Mouse (Mus musculus) limb, embryonic 10.5 days (tissue): Measurements from ENCODE around the gene Col8a1. TPM values are rescaled to one million over a fixed set of nuclear protein-coding genes. Genes with fewer than 3 reads are reported as not detected.

Experiments
- DNase-seq: peaks from one replicate; pipeline ENCODE4 v3.0.0-alpha.2; 2017; ENCODE audit warnings: low spot score
- H3K27ac ChIP-seq: fragments of 300-500 bp; sonication (generic); 2 replicates; pipeline ENCODE4 v1.5.1; 2016; ENCODE audit warnings: mild to moderate bottlenecking
- H3K27me3 ChIP-seq: fragments of 300-500 bp; sonication (generic); 2 replicates; pipeline ENCODE4 v1.6.1; 2016; ENCODE audit warnings: low read depth, mild to moderate bottlenecking; ENCODE audit not compliant: poor library complexity, severe bottlenecking
- H3K36me3 ChIP-seq: fragments of 300-500 bp; sonication (generic); 2 replicates; pipeline ENCODE4 v1.6.1; 2016; ENCODE audit warnings: mild to moderate bottlenecking, moderate library complexity
- H3K4me1 ChIP-seq: fragments of 300-500 bp; sonication (generic); 2 replicates; pipeline ENCODE4 v1.6.1; 2016
- H3K4me3 ChIP-seq: fragments of 300-500 bp; sonication (generic); 2 replicates; pipeline ENCODE4 v1.5.1; 2016; ENCODE audit warnings: mild to moderate bottlenecking, moderate library complexity
- H3K9me3 ChIP-seq: fragments of 300-500 bp; sonication (generic); replicated peaks from 2 replicates; pipeline ENCODE4 v1.6.1; 2016; ENCODE audit warnings: mild to moderate bottlenecking
- WGBS: fragments of 180-500 bp; shearing (Covaris S2); methylation state at CpG from one replicate; pipeline ENCODE4 v1.1.7; 2016; 5-methylcytosine and 5-hydroxymethylcytosine counted together
- polyA plus RNA-seq: library from polyadenylated mRNA; unstranded; fragments of >200 nt; fragmentation: Nextera tagmentation; extraction: Ambion mirVana; gene quantifications from 2 replicates; pipeline ENCODE4 v1.2.1, GENCODE M21; 2016

Gene Col8a1
- polyA plus RNA-seq, 1 experiment from 2014 or later: 1.8 TPM

DNA sequence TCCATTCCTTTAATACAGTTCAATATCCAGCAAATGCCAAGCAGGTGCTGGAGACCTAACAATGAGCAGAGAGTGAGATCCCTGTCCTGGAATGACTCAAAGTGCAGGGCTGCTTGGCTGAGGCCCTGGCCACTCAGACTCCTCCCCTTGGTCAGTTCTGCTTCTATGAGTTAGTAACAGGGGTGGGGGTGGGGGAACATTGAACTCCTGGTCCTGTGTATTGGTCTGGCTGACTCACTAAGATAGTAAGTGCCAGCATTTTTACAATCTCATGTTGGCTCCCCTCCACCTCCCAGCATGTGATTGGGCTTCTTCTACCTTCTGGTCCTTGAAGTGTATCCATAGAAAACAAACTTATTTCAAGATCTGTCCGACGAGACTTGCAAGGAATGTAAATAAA, 104.6 kb downstream of the Col8a1 start:
- no peaks in the 10 kb centered on the region for H3K27me3 ChIP-seq
- peaks cover 14% of the 10 kb centered on the region for H3K4me1 ChIP-seq
- H3K4me3 ChIP-seq: no peak overlapping the region
- H3K27ac ChIP-seq: no peak overlapping the region
- H3K36me3 ChIP-seq: no peaks in the 10 kb centered on the region
- 88% methylated on average over 2 of the region's 2 CpGs for WGBS
- no peaks in the 10 kb centered on the region for H3K9me3 ChIP-seq
- DNase-seq: no peak

DNA sequence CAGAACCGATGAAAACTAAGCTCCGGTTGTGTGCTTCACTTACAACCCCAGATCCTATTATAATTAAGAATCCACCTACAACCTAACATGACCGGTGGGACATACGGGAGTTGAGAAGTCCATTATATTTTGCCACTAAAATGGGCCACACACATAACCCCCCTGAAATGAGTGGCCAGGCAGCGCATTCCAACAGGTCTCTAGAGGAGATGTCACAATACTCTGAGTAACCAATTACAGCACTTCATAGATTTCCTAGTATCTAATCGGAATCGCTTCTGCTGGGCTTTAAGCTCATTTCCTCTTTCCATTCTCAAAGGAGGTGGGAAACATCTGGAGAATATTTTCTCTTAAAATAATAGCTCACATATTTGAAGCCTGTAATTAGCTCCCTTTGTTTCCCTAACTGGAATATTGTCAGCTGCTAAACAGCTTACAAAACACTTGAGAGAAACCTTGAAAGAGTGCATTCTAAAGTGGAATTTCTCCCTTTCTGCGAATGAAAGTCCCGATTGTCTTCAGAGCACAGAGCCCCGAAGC, 113.1 kb downstream of the Col8a1 start:
- 83% methylated on average over 10 of the region's 10 CpGs for WGBS
- no peaks in the 10 kb centered on the region for H3K9me3 ChIP-seq
- no peaks in the 10 kb centered on the region for H3K36me3 ChIP-seq
- no peak for DNase-seq
- peaks cover 8% of the 10 kb centered on the region for H3K4me1 ChIP-seq
- no peaks in the 10 kb centered on the region for H3K27me3 ChIP-seq
- H3K4me3 ChIP-seq: no peak overlapping the region
- no peak overlapping the region for H3K27ac ChIP-seq

DNA sequence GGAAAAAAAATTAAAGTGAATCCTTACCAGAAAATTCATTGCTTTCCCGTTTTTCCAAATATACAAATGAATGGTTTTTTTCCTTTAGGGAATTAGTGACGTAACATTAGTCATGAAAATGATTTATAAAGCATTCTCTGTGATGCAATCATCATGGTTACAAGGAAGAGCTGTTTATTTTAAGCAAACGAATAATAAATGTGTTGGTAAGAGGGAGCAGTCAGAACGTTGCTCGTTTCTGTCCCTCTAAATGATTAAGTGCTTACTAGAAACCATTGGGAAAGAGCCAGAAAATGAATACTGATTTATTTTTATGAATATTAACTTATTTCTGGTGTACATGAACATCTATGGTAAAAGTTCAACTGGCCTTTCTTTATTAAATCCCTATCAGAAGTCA, 119.8 kb downstream of the Col8a1 start:
- Histone ChIP-seq H3K27me3 (no peaks in the 10 kb centered on the region), H3K4me3 (no peak overlapping the region), H3K36me3 (no peaks in the 10 kb centered on the region), H3K27ac (no peak overlapping the region), H3K9me3 (no peaks in the 10 kb centered on the region), H3K4me1 (no peaks in the 10 kb centered on the region)
- WGBS: 71% methylated on average over 5 of the region's 5 CpGs
- DNase-seq: no peak

DNA sequence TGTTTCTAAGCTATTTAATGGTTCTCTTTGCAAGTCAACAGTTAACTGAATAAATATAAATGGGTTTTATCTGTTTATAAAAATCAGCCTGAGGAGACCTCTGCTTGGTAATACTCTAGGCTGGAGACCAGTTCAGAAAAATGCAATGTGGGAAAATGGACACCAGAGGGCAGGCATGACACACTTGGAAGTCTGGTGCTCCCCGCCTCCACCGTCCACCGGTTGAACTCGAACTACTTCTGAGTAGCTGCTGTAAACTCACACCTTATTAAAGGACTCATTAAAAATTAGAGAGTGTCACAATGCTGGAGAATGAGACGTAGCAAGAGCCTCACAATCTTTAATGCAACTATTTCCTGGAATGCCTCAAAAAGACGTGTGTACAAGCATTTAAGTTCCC, 120.3 kb downstream of the Col8a1 start:
- peak; percentile 72 for DNase-seq

DNA sequence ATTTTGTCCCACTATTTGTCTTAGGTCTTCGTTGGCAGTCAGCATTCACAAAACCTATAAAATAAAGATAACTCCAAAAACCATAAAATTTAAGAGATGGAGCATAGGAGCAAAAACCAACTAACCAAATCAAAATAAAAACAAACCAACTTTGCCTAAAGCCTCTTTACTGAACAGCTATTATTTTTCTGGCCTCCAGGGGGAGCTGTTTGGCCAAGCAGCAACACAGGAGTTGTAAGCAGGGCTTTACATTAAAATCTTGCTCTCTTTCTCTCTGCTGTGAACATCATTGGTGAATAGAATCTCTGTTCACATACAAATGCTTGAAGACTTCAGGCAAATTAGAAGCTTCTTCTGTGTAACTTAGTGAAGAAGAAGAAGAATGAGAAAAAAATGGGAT, 142.8 kb downstream of the Col8a1 start:
- Histone ChIP-seq H3K27me3 (no peaks in the 10 kb centered on the region), H3K4me1 (peaks cover 4% of the 10 kb centered on the region), H3K4me3 (no peak overlapping the region), H3K9me3 (no peaks in the 10 kb centered on the region), H3K36me3 (no peaks in the 10 kb centered on the region), H3K27ac (no peak overlapping the region)
- no peak for DNase-seq
- 0% methylated on average over 1 of the region's 1 CpGs for WGBS

More for the DNA sequence above, 120.3 kb downstream of the Col8a1 start:
- no peaks in the 10 kb centered on the region for H3K4me1 ChIP-seq
- H3K9me3 ChIP-seq: no peaks in the 10 kb centered on the region
- WGBS: 13% methylated on average over 6 of the region's 6 CpGs
- no peak overlapping the region for H3K4me3 ChIP-seq
- H3K27me3 ChIP-seq: no peaks in the 10 kb centered on the region
- H3K27ac ChIP-seq: no peak overlapping the region
- H3K36me3 ChIP-seq: no peaks in the 10 kb centered on the region

DNA sequence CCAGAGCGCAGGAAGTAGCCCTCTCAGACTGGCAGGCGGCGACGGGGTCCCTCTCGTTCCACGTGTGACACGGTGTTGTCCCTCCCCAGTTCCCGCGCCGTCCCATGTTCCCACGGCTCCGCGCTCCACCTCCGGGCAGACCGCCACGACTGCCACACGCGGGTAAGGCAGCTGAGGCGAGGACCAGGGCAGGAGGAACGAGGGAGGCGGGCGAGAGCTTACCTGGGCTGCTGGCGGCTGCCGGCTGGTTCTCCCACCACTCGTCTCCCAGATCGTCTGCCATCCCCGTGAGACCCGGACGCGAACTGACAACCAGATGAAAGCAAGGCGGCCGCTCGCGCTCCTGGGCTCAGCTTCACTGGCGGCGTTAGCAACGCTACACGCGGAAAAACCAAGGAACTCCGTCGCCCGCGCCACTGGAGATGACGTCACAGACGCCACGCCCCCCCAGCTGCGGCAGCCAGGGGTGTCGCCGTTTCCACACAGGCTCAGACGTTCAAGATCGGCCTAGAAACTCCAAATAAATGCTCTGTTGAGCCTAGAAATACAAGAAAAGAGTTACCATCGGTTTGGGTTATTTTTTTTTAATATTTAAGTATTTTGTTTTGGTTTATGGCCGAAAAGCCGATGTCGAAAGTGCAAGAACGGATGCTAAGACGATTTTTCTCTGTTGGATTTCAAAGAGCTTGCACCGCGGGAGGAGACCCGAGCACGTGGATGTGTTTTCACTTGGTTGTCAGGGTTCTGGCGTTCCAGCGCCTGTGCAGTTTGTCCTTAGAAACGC, 147.9 kb downstream of the Col8a1 start, which contains the start of gene Cmss1:
TSS of gene Cmss1 (minus strand) at position 421 of the 784 bp plus-strand sequence.
- H3K27me3 ChIP-seq: no peaks in the 10 kb centered on the region
- no peaks in the 10 kb centered on the region for H3K9me3 ChIP-seq
- H3K4me3 ChIP-seq: peak within 1 kb of the TSS; percentile 94
- peak; percentile 94 for DNase-seq
- peaks cover 12% of the 10 kb centered on the region for H3K4me1 ChIP-seq
- no peaks in the 10 kb centered on the region for H3K36me3 ChIP-seq
- WGBS: under 1% methylated on average over 64 of the region's 64 CpGs
- H3K27ac ChIP-seq: peak within 1 kb of the TSS; percentile 93

DNA sequence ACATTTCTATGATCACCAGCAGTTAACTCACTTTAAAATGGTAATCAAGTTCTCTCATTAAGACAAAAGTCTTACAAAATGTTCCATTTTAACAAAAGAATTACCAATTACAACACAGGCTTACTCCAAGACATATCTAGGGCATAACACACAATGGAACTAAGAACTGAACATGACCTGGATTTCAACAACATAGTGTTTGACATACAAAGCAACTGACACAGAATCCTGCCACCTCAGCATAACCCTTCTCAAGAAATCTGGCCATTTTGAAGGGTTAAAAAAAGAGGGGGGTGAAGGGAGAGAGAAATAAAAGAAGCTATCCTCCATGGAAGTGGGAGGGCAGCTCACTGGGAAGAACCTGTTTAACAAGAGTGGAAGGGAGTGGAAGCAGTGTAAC, 153.5 kb downstream of the Col8a1 start:
- no peak overlapping the region for H3K4me3 ChIP-seq
- H3K9me3 ChIP-seq: no peaks in the 10 kb centered on the region
- peaks cover 8% of the 10 kb centered on the region; the same call in 1 of the 2 replicates for H3K4me1 ChIP-seq
- H3K27me3 ChIP-seq: no peaks in the 10 kb centered on the region
- H3K27ac ChIP-seq: no peak overlapping the region
- DNase-seq: no peak
- no peaks in the 10 kb centered on the region for H3K36me3 ChIP-seq

DNA sequence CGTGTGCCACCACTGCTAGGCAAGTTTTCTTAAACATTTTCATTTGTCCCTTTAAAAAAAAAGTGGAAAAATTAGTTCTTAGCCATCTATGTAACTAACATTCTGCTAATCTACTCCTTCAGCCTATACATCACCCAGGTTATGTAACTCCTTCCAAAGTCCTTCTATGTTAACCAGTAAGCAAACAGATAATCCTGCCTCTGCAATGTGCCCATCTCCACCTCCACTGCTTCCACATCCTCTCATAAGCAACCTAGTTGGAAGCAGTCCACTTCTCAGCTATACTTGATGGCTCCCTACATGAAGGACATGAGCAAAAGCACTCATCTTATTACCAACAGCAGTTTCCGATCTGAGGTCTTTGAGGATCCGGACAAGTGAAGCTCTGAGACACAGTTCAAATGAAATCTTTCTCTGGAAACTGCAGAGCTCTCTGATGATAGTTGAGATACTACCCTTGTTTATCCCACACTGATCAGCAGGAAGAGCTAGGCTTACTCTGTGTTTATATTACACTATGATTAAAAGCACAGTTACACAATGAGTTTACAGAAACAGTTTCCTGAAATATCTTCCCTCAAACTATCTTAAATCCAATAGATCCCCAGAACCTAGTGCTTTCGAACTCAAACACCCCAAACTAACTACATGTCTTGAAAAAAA, 157.1 kb downstream of the Col8a1 start:
- 88% methylated on average over 4 of the region's 4 CpGs for WGBS

DNA sequence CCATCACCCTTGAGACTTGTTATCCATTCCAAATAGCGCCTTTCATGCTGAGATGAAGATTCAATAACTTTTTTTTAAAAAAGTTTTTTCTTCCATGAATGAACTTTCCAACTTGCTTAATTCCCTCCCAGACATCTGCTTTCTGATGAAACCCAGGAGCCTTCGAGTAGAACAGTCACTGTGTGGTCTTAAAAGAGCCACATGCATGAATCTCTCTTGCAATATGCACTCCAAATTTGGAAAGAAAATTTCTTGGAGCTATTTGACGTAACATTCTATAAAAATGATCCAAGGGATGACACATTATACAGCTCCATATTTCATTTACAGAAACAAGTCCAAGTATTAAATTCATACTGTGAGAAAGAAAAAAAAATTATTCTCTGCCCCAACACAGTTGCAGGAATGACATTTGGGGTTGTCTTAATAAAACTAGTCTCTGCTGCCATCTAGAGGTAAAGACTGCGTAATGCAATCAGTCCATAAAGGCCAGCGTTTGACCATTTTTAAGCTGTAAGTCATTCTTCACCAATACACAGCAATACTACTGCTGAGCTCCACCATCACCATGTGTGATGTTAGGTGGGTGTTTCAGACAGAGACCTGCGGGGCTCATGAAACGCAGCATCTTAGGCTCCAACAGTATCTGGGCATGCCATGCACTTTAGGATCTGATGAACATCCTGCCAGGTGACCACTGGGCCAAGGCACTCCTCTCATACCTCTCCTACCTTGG, 160.9 kb downstream of the Col8a1 start:
- H3K36me3 ChIP-seq: no peaks in the 10 kb centered on the region
- H3K4me3 ChIP-seq: no peak overlapping the region
- DNase-seq: no peak
- no peak overlapping the region for H3K27ac ChIP-seq
- H3K4me1 ChIP-seq: no peaks in the 10 kb centered on the region
- no peaks in the 10 kb centered on the region for H3K27me3 ChIP-seq
- no peaks in the 10 kb centered on the region for H3K9me3 ChIP-seq
- 42% methylated on average over 7 of the region's 7 CpGs for WGBS

More for the DNA sequence above, 157.1 kb downstream of the Col8a1 start:
- Histone ChIP-seq H3K4me3 (no peak overlapping the region), H3K4me1 (no peaks in the 10 kb centered on the region), H3K27me3 (no peaks in the 10 kb centered on the region), H3K36me3 (no peaks in the 10 kb centered on the region), H3K9me3 (no peaks in the 10 kb centered on the region), H3K27ac (no peak overlapping the region)
- no peak for DNase-seq

DNA sequence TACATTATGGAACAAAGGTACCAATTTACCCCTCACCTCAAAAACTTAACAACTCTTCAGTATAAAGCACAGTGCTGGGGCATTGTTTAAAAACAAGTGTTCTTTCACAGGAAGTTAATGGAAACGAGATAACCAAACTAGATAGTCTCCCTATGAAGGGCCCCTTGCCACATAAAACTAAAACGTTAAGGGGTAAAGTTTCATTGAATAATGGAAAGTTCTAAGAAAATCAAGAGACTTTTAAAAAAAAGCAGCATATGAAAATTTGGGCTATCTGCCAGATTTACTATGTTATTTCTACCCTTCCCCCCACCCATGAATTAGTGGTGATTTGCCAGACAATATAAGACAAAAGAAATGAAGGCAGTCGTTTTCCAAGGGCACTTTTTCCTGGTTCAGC, 169.3 kb downstream of the Col8a1 start:
- Histone ChIP-seq H3K27ac (no peak overlapping the region), H3K4me3 (no peak overlapping the region), H3K4me1 (peaks cover 5% of the 10 kb centered on the region; the same call in 1 of the 2 replicates), H3K9me3 (no peaks in the 10 kb centered on the region), H3K36me3 (no peaks in the 10 kb centered on the region), H3K27me3 (no peaks in the 10 kb centered on the region)
- 72% methylated on average over 3 of the region's 3 CpGs for WGBS
- no peak for DNase-seq

DNA sequence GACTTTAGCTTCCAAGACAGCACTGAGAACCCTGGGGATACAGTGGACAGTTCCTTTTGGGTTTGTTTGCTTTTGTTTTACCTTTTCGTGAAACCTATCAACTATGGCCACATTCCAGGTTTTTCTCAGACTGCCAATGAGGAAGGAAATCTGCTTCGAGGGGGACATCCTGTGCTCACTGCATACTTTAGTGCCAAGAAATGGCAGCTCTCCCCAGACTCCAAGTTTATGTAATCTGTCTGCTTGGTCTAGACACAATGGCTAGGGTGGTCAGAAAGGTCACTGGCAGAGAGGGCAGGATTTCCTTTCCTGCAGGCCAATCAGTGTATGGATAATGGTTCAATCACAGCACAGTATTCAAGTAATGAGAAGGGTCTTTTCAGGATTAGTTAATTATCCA, 172.5 kb downstream of the Col8a1 start:
- no peak overlapping the region for H3K27ac ChIP-seq
- WGBS: 82% methylated on average over 2 of the region's 2 CpGs
- no peaks in the 10 kb centered on the region for H3K36me3 ChIP-seq
- no peak for DNase-seq
- H3K27me3 ChIP-seq: no peaks in the 10 kb centered on the region
- peaks cover 5% of the 10 kb centered on the region; the same call in 1 of the 2 replicates for H3K4me1 ChIP-seq
- H3K9me3 ChIP-seq: no peaks in the 10 kb centered on the region
- no peak overlapping the region for H3K4me3 ChIP-seq

DNA sequence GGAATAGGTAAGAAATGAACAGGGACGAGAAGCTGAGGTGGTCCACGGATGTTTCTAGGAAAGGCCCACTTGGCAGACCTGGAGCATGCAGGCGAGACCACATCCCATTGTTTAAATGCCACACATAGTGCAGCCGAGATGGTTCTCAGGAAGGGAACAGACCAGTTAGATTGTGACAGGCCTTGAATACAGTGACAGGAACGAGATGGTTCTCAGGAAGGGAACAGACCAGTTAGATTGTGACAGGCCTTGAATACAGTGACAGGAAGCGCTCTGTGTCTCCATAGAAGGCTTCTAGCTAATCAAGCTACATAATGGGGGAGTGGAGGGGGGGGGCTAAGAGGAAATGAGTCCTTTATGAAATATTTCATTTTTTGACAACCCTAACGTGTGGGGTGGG, 174.5 kb downstream of the Col8a1 start:
- DNase-seq: no peak
- no peak overlapping the region for H3K27ac ChIP-seq
- WGBS: 87% methylated on average over 7 of the region's 7 CpGs

More for the DNA sequence above, 174.5 kb downstream of the Col8a1 start:
- H3K4me1 ChIP-seq: peaks cover 5% of the 10 kb centered on the region; the same call in 1 of the 2 replicates
- no peak overlapping the region for H3K4me3 ChIP-seq
- no peaks in the 10 kb centered on the region for H3K27me3 ChIP-seq
- no peaks in the 10 kb centered on the region for H3K9me3 ChIP-seq
- 0 out of 2 replicates have a peak, but pooled peaks cover 2% of the 10 kb centered on the region for H3K36me3 ChIP-seq
